Mouse (Mus musculus) c-Kit-positive CD71-positive TER-119-positive erythroid progenitor cells, embryonic 14.5 days (primary cell): ENCODE results near the gene Gm20388.

ENCODE experiments used
- DNase-seq: peaks from one replicate; pipeline ENCODE4 v3.0.0-alpha.2; 2013; ENCODE audit warnings: low spot score

Gm20388 gene

GRCm38 (mm10) chr8:122671894-122672293, 2761.3 kb downstream of the Gm20388 start:
- DNase-seq, result no peak

- no peak for DNase-seq
These were observed 2763.3 kb downstream of the Gm20388 start for GRCm38 (mm10) chr8:122673989-122674388.

GRCm38 (mm10) chr8:122674999-122675398, 2764.4 kb downstream of the Gm20388 start:
- DNase-seq, result no peak

- DNase-seq, result no peak
These were observed 2765.2 kb downstream of the Gm20388 start for GRCm38 (mm10) chr8:122675596-122676420.

- no peak for DNase-seq
These were observed 2766.2 kb downstream of the Gm20388 start for GRCm38 (mm10) chr8:122676621-122677480.

GRCm38 (mm10) chr8:122677481-122678021, 2766.9 kb downstream of the Gm20388 start:
- DNase-seq, result no peak

- DNase-seq, result peak; percentile 62
These were observed 2767.6 kb downstream of the Gm20388 start for GRCm38 (mm10) chr8:122678061-122678895.

- no peak for DNase-seq
These were observed 2768.2 kb downstream of the Gm20388 start for GRCm38 (mm10) chr8:122678896-122679210.

- DNase-seq, result no peak
These were observed 2768.8 kb downstream of the Gm20388 start for GRCm38 (mm10) chr8:122679325-122679920.

- no peak for DNase-seq
These were observed 2769.5 kb downstream of the Gm20388 start for GRCm38 (mm10) chr8:122680171-122680570.

- DNase-seq, result peak; percentile 57
These were observed 2772.2 kb downstream of the Gm20388 start for GRCm38 (mm10) chr8:122682820-122683219.

- DNase-seq, result peak; percentile 87
These were observed 2774.6 kb downstream of the Gm20388 start for GRCm38 (mm10) chr8:122685097-122685861.

GRCm38 (mm10) chr8:122686879-122687278, 2776.2 kb downstream of the Gm20388 start:
- no peak for DNase-seq

GRCm38 (mm10) chr8:122689315-122689714, 2778.7 kb downstream of the Gm20388 start:
- DNase-seq, result no peak

- no peak for DNase-seq
These were observed 2780.4 kb downstream of the Gm20388 start for GRCm38 (mm10) chr8:122691018-122691417.

GRCm38 (mm10) chr8:122692152-122692551, 2781.5 kb downstream of the Gm20388 start:
- no peak for DNase-seq

- no peak for DNase-seq
These were observed 2784.9 kb downstream of the Gm20388 start for GRCm38 (mm10) chr8:122695438-122696042.

GRCm38 (mm10) chr8:122697181-122697581, 2786.5 kb downstream of the Gm20388 start:
- DNase-seq, result peak; percentile 78

- no peak for DNase-seq
These were observed 2786.9 kb downstream of the Gm20388 start for GRCm38 (mm10) chr8:122697586-122697985.

GRCm38 (mm10) chr8:122698254-122698768, 2787.7 kb downstream of the Gm20388 start:
- no peak for DNase-seq
